Mouse (Mus musculus): Measurements from ENCODE around the gene Pcgf3. TPM values are rescaled to one million over a fixed set of nuclear protein-coding genes. Genes with fewer than 3 reads are reported as not detected.
A peak's percentile ranks its signal among the peaks of the same experiment; 100 is the strongest.

The Pcgf3 gene
- polyA plus RNA-seq, 1 experiment: 111 TPM

GRCm38 (mm10) chr5:108462446-108462845, 1.4 kb downstream of the Pcgf3 start:
- Histone ChIP-seq H3K4me1 (ENCODE audit: control insufficient read depth, insufficient read depth, low read length) (peaks cover 4% of the 10 kb centered on the region), H3K27ac (ENCODE audit: insufficient read depth, low read length) (no peak overlapping the region), H3K4me3 (ENCODE audit: low read depth, low read length) (peak overlapping the region; percentile 91), H3K9ac (ENCODE audit: low read depth, poor library complexity, severe bottlenecking) (peak overlapping the region; percentile 87), H3K27me3 (ENCODE audit: control insufficient read depth, insufficient read depth, low read length, poor library complexity, severe bottlenecking) (no peaks in the 10 kb centered on the region; the same call in 1 of the 2 replicates), H3K9me3 (replicated peaks; ENCODE audit: control insufficient read depth, insufficient read depth, low read length, poor library complexity, severe bottlenecking) (no peaks in the 10 kb centered on the region), H3K36me3 (ENCODE audit: control insufficient read depth, insufficient read depth, low read length, poor library complexity, severe bottlenecking) (no peaks in the 10 kb centered on the region; the same call in 1 of the 2 replicates)
- TF ChIP-seq CTCF (IDR thresholded peaks at IDR 0.05; ENCODE audit: low read depth, low read length) (no peak), POLR2A (IDR thresholded peaks at IDR 0.05; ENCODE audit: insufficient read depth, low read length) (no peak), EP300 (IDR thresholded peaks at IDR 0.05; ENCODE audit: insufficient read depth, low read depth, low read length) (no peak)

- H3K9ac ChIP-seq (ENCODE audit: low read depth, poor library complexity, severe bottlenecking): no peak overlapping the region
- no peaks in the 10 kb centered on the region for H3K27me3 ChIP-seq (ENCODE audit: control insufficient read depth, insufficient read depth, low read length, poor library complexity, severe bottlenecking)
- TF ChIP-seq EP300 (IDR thresholded peaks at IDR 0.05; ENCODE audit: insufficient read depth, low read depth, low read length) (no peak), CTCF (IDR thresholded peaks at IDR 0.05; ENCODE audit: low read depth, low read length) (no peak), POLR2A (IDR thresholded peaks at IDR 0.05; ENCODE audit: insufficient read depth, low read length) (no peak)
- H3K27ac ChIP-seq (ENCODE audit: insufficient read depth, low read length): no peak overlapping the region
- H3K36me3 ChIP-seq (ENCODE audit: control insufficient read depth, insufficient read depth, low read length, poor library complexity, severe bottlenecking): no peaks in the 10 kb centered on the region; the same call in 1 of the 2 replicates
- peaks cover 4% of the 10 kb centered on the region for H3K4me1 ChIP-seq (ENCODE audit: control insufficient read depth, insufficient read depth, low read length)
- H3K4me3 ChIP-seq (ENCODE audit: low read depth, low read length): no peak overlapping the region
- no peaks in the 10 kb centered on the region for H3K9me3 ChIP-seq (replicated peaks; ENCODE audit: control insufficient read depth, insufficient read depth, low read length, poor library complexity, severe bottlenecking)
These were observed 4.3 kb downstream of the Pcgf3 start for GRCm38 (mm10) chr5:108465131-108465891.

DNA sequence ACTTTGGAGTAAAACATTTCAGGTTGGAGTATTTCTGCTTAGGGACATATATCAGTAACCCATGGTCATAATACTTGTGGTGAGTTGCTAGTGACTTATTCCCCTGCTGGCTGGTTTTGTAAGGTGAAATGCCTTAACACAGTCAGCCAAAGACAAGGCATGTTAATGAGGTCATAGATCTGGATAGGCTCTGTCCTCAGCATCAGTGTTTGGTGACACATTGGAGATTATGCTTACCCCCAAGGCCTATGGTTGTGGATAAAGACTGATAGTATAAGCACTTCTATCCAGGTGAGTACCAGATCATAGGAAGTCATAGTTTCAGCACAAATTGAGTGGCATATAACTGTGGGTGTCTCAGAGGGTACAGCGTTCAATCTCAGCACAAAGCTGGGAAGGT, 5.6 kb downstream of the Pcgf3 start:
- H3K9me3 ChIP-seq (replicated peaks; ENCODE audit: control insufficient read depth, insufficient read depth, low read length, poor library complexity, severe bottlenecking): no peaks in the 10 kb centered on the region
- TF ChIP-seq CTCF (IDR thresholded peaks at IDR 0.05; ENCODE audit: low read depth, low read length) (no peak), EP300 (IDR thresholded peaks at IDR 0.05; ENCODE audit: insufficient read depth, low read depth, low read length) (no peak), POLR2A (IDR thresholded peaks at IDR 0.05; ENCODE audit: insufficient read depth, low read length) (no peak)
- H3K36me3 ChIP-seq (ENCODE audit: control insufficient read depth, insufficient read depth, low read length, poor library complexity, severe bottlenecking): no peaks in the 10 kb centered on the region; the same call in none of the 2 replicates
- H3K9ac ChIP-seq (ENCODE audit: low read depth, poor library complexity, severe bottlenecking): no peak overlapping the region
- peaks cover 4% of the 10 kb centered on the region for H3K4me1 ChIP-seq (ENCODE audit: control insufficient read depth, insufficient read depth, low read length)
- H3K27me3 ChIP-seq (ENCODE audit: control insufficient read depth, insufficient read depth, low read length, poor library complexity, severe bottlenecking): no peaks in the 10 kb centered on the region
- no peak overlapping the region for H3K27ac ChIP-seq (ENCODE audit: insufficient read depth, low read length)
- H3K4me3 ChIP-seq (ENCODE audit: low read depth, low read length): no peak overlapping the region

GRCm38 (mm10) chr5:108469617-108470016, 8.6 kb downstream of the Pcgf3 start:
- peaks cover 15% of the 10 kb centered on the region for H3K36me3 ChIP-seq (ENCODE audit: control insufficient read depth, insufficient read depth, low read length, poor library complexity, severe bottlenecking)

GRCm38 (mm10) chr5:108473737-108474136, 12.7 kb downstream of the Pcgf3 start:
- TF ChIP-seq EP300 (IDR thresholded peaks at IDR 0.05; ENCODE audit: insufficient read depth, low read depth, low read length) (no peak), CTCF (IDR thresholded peaks at IDR 0.05; ENCODE audit: low read depth, low read length) (no peak), POLR2A (IDR thresholded peaks at IDR 0.05; ENCODE audit: insufficient read depth, low read length) (no peak)
- Histone ChIP-seq H3K36me3 (ENCODE audit: control insufficient read depth, insufficient read depth, low read length, poor library complexity, severe bottlenecking) (peaks cover 42% of the 10 kb centered on the region), H3K9ac (ENCODE audit: low read depth, poor library complexity, severe bottlenecking) (no peak overlapping the region), H3K4me1 (ENCODE audit: control insufficient read depth, insufficient read depth, low read length) (no peaks in the 10 kb centered on the region), H3K4me3 (ENCODE audit: low read depth, low read length) (no peak overlapping the region), H3K9me3 (replicated peaks; ENCODE audit: control insufficient read depth, insufficient read depth, low read length, poor library complexity, severe bottlenecking) (no peaks in the 10 kb centered on the region), H3K27ac (ENCODE audit: insufficient read depth, low read length) (no peak overlapping the region), H3K27me3 (ENCODE audit: control insufficient read depth, insufficient read depth, low read length, poor library complexity, severe bottlenecking) (no peaks in the 10 kb centered on the region)

More at GRCm38 (mm10) chr5:108469617-108470016, 8.6 kb downstream of the Pcgf3 start:
- TF ChIP-seq EP300 (IDR thresholded peaks at IDR 0.05; ENCODE audit: insufficient read depth, low read depth, low read length): no peak
- TF ChIP-seq POLR2A (IDR thresholded peaks at IDR 0.05; ENCODE audit: insufficient read depth, low read length): no peak
- no peak for TF ChIP-seq CTCF (IDR thresholded peaks at IDR 0.05; ENCODE audit: low read depth, low read length)
- H3K9me3 ChIP-seq (replicated peaks; ENCODE audit: control insufficient read depth, insufficient read depth, low read length, poor library complexity, severe bottlenecking): no peaks in the 10 kb centered on the region
- no peak overlapping the region for H3K9ac ChIP-seq (ENCODE audit: low read depth, poor library complexity, severe bottlenecking)
- no peak overlapping the region for H3K4me3 ChIP-seq (ENCODE audit: low read depth, low read length)
- H3K4me1 ChIP-seq (ENCODE audit: control insufficient read depth, insufficient read depth, low read length): no peaks in the 10 kb centered on the region
- no peak overlapping the region for H3K27ac ChIP-seq (ENCODE audit: insufficient read depth, low read length)
- no peaks in the 10 kb centered on the region for H3K27me3 ChIP-seq (ENCODE audit: control insufficient read depth, insufficient read depth, low read length, poor library complexity, severe bottlenecking)

- Histone ChIP-seq H3K4me1 (ENCODE audit: control insufficient read depth, insufficient read depth, low read length) (no peaks in the 10 kb centered on the region), H3K27me3 (ENCODE audit: control insufficient read depth, insufficient read depth, low read length, poor library complexity, severe bottlenecking) (no peaks in the 10 kb centered on the region), H3K36me3 (ENCODE audit: control insufficient read depth, insufficient read depth, low read length, poor library complexity, severe bottlenecking) (peaks cover 42% of the 10 kb centered on the region), H3K27ac (ENCODE audit: insufficient read depth, low read length) (no peak overlapping the region), H3K9me3 (replicated peaks; ENCODE audit: control insufficient read depth, insufficient read depth, low read length, poor library complexity, severe bottlenecking) (no peaks in the 10 kb centered on the region), H3K9ac (ENCODE audit: low read depth, poor library complexity, severe bottlenecking) (no peak overlapping the region), H3K4me3 (ENCODE audit: low read depth, low read length) (no peak overlapping the region)
- TF ChIP-seq POLR2A (IDR thresholded peaks at IDR 0.05; ENCODE audit: insufficient read depth, low read length) (no peak), CTCF (IDR thresholded peaks at IDR 0.05; ENCODE audit: low read depth, low read length) (no peak), EP300 (IDR thresholded peaks at IDR 0.05; ENCODE audit: insufficient read depth, low read depth, low read length) (no peak)
These were observed 14.9 kb downstream of the Pcgf3 start for GRCm38 (mm10) chr5:108475977-108476376.
